Mouse (Mus musculus): ENCODE measurements at regions not wholly inside any gene's neighbourhood (a gene's known extent, or its start where the extent isn't known, plus 50 kb on each side); places are given as distances from the start of the nearest gene placed in this dataset.

DNA sequence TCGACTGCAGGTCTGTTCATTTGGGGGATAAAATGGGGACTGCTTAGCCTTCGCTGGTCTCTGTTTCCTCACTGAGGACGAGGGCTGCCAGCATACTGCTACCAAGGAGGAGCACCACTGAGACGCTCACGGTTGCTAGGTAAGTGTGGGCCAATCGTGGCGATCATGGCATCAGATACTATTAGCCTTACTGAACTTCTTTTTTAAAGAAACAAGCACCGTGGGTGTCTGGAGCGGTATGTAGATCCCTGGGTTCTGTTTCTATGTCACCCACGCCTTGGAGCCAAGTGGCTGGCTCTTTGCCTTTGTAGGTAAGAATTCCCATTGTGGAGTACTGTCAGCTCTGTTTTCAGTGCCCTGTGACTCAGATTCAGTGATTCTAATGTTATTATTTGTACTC is 172.1 kb upstream of the Arid2 start:
- no peak for ATAC-seq (ENCODE audit: poor library complexity, severe bottlenecking)

DNA sequence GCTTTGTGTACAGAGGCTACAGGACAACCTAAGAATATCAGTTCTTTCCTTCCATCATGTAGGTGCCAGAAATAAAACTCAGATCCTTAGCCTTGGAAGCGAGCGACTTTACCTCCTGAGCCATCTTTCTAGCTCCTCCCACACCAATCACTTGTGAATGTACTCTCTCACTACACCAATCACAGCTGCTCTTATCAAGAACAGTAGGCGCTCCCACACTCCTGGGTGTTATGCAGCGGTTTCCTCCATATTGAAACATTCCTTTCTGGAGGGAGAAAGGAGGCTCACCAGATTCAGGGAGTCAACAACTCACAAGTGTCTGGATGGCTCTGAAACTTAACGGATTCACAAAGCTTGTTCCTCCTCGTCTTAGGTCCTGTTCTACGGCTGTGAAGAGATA is 168.1 kb upstream of the Arid2 start:
- ATAC-seq (ENCODE audit: poor library complexity, severe bottlenecking), result no peak

DNA sequence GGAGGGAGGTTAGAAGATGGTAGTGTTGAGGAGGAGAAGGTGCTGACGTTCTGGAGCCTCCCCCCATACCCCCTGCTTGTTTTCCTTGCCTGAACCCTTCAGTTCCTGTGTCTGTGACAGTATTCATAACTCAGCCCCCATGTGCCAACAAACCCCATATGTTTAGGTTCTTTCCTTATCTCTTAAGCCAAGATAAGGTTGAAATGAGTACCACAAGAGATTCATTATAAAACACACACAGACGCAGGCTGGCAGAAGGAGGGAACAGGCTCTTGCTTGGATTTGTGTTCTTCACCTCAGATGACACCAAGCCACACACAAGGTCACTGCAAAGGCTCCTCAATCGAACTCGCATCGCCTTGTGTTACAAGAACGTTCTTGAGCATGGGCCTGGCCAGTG is 162.9 kb upstream of the Arid2 start:
- no peak for ATAC-seq (ENCODE audit: poor library complexity, severe bottlenecking)

DNA sequence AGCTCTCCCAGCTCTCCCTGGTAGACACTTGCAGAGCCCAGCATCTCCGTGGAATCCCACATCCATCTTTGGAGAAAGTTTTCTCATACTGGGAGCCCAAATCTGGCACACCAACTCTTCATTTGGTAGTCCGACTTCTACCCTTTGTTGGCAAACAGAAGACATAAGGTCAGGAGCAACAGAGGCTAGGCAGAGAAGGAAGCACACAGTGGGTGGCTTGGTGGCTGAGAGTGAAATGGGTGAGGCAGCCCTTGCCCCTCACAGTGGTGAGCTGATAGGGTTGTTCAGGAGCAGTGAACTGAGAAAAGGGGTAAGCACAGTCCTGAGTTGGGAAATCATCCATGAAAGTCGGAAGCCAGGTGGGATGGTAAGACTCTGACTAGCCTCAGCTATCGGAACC is 157.6 kb upstream of the Arid2 start:
- no peak for ATAC-seq (ENCODE audit: poor library complexity, severe bottlenecking)

DNA sequence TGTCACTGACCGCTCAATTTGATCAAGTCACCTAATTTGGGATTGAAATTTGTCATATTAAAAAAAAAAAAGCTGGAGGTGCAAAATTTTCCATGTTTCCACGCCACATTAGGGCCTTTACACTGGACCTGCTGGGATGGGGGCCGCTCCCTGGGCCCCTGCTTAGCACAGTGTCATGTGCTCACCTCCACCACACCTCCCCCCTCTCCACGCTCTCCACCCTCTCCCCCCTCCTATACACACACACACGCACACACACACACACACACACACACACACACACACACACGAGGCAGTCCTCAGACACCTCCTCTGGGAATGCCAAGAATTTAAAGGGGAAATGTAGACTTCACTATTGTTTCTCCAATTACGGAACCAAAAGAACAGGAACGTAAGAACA is 156.8 kb upstream of the Arid2 start:
- no peak for ATAC-seq (ENCODE audit: poor library complexity, severe bottlenecking)

DNA sequence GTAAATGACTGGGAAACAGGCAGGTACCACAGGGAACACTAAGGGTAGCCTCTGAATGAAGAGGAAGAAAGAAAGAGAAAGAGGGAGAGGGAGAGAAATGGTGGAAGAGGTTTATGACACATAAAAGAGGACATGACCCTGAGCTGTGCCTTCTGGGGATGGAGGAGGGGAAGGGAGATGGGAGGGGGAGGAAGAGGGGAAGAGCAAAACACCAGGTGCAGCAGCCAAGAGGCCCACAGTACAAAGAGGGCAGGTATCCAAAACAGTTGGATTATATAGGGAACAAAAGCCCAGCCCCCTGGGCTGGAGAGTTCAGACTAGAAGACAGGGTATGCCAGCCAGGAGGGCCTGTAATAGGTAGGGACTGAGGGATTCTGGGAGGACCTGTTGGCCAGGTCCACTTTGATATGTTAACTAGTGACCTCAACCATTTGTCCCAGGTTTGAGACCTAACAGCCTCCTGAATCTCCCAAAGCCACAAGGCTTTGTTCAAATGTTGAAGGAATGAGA is 155.7 kb upstream of the Arid2 start:
- ATAC-seq (ENCODE audit: poor library complexity, severe bottlenecking), result no peak

DNA sequence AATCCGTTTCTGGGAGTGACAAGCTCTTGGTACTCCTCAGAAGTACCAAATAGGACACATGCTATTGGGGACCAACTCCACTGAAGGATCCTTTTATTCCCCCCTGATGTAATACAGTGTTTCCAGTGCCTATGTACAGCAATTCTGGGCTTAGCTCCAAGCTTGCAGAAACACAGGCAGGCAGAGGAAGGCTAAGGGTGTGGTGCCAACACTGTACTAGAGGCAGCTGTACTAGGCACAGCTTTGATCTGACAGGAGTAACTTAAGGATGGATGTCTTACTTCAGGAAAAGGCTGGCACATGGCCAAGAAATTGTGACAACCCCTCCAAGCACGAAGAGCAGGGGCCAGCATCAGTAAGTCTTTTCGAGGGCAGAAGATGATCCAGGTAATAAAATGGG is 154.7 kb upstream of the Arid2 start:
- ATAC-seq (ENCODE audit: poor library complexity, severe bottlenecking), result no peak

DNA sequence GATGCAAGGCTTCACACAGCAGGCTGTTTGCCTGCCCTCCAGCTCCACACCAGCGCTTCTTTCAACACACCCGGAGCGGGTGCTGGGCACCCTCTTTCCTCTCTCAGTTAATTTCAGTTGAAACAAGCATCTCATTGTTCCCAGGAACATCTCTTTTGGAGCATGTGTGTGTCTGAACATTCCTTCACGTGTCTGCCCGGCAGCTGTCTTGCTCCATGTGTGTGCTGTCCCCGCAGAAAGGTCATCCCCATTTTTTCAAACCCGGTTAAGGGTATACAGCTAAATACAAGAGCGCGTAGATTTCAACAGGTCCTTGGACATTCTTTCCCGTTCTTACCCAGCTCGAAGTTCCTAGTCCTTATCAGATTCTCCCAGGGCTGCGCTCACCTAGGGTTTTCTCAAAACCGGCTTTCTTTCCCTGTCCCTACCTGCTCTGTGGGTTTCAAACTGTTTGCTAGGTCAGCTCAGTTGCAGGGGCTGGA is 152.0 kb upstream of the Arid2 start:
- ATAC-seq (ENCODE audit: poor library complexity, severe bottlenecking), result no peak

DNA sequence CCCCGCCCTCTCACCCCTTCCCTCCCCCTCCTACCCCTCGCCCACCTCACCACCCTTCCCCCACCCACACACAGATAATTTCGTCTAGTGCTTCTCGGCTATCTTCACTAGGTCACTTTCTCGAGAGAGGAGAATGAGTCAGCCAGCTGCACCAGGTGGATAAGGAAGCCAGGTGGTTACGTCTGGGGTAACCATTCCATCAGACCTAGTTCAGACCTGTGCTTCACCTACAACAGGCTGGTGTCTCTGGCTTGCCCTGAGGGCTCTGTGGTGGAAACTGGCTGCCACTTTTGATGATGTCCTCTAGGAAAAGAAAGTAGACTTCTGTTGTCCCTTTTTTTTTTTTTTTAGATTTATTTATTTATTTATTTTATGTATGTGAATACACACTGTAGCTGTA is 151.5 kb upstream of the Arid2 start:
- no peak for ATAC-seq (ENCODE audit: poor library complexity, severe bottlenecking)

DNA sequence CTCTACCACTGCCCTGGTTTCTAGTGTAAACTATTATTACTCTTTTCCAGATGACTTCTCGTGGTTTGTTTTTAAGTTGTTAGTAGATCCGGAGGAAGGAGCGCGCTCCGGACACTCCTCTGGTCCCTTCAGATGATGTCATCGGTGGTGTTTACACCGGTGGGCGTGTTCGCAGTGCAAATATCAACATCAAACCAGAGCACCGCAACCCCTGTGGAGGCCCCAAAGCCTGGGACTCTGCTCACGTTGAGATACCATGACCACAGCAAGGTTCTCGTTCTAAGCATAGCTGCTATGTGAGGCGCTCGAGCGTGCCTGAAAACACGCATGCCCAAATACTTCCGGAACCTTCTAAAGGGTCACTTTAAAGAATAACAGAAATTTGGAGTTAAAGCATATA is 149.8 kb upstream of the Arid2 start:
- ATAC-seq (ENCODE audit: poor library complexity, severe bottlenecking), result no peak

DNA sequence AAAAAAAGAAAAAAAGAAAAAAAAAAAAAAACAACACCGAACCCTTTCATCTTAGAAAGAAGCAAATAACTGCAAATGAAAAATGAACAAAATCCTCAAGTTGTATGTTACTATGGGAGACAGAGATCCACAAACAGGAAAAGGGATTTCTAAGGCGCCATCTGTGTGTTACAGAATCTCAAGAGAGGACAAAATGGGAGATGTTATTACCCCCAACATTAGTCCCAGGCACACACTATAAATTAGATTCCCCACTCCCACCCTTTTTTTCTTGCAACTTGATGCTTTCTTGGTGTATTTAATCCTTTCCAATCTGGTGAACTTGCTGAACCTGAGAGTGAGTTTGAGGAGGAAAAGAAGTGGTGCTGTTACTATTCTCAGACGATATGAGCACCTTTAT is 149.4 kb upstream of the Arid2 start:
- ATAC-seq (ENCODE audit: poor library complexity, severe bottlenecking), result no peak

DNA sequence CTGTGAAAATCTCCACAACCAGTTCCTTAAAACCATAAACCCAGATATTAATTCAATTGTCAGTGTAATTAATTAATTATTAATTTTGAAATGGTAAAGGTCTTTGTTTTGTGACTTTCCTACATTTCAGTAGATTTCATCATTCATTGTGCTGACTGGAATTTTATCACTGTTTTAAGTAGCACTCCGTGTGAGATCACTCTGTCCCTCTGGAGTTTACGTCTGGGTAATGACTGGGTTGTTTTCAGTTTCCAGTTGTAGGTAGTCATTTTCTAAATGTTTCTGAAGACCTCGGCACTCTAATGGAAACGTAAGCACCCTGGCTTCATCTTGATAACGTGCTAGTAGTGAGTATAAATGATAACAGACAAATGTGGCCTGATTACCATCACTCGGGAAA is 133.8 kb upstream of the Arid2 start:
- no peak for ATAC-seq (ENCODE audit: poor library complexity, severe bottlenecking)

DNA sequence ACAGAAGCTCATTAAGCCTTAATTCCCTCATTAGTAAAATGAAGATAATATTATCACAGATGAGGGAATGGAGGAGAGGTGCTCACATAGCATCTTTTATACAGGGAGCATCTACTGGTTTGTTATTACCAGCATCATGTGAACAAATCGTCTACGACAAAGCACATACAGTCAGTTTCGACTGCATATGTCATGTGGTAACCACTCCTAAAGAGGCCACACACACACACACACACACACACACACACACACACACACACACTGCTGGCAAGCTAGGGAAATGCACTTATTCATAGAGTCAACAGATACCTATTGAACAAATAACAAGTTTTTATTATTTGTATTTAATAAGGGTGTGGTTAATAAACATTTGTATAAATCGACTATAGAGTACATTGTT is 129.0 kb upstream of the Arid2 start:
- ATAC-seq (ENCODE audit: poor library complexity, severe bottlenecking), result no peak

DNA sequence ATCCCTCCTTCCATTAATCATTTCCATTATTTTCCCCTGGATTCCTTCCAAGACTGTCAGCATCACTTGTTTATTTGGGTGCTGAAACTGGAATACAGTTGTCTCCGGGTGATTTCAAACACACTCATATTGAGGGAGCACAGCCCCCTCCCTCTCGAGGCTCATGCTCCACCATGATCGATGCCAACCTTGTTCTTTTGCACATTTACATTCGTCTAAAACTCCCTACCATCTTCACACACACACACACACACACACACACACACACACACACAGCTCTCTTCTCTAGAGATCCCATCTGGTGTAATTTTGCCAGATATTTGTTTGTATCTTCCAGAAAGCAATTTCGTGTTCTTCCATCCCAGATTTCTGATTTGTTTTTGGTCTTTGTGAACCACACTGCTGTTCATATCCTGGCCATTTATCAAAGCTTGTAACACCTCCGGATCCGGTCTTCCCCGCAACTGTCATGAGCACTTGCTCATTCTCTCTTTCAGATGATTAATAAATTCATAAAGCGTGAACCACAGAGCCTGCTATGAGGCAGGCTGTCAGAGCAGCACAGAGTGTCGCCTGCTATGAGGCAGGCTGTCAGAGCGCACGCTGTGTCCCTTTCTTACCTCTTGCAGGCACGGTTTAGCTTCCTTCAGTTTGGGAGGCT is 122.4 kb upstream of the Arid2 start:
- ATAC-seq (ENCODE audit: poor library complexity, severe bottlenecking), result no peak

DNA sequence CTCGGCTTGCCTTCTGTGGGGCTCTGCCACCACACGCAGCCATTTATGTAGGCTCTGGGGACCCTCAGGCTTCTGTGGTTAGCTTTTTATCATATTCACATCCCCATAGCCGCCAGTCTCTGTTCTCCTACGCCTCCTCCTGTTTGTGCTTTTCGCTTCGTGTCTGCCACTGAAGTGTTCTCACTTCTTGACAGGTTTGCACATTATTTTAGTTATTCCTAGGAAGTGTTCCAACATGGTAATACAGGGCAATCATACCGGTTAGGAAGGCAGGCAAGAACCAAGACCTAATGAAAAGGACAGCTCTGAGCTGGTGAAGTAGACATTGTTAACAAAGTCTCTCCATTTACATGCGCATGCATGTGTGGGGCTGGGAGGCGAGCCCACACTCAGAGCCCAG is 120.1 kb upstream of the Arid2 start:
- no peak for ATAC-seq (ENCODE audit: poor library complexity, severe bottlenecking)

DNA sequence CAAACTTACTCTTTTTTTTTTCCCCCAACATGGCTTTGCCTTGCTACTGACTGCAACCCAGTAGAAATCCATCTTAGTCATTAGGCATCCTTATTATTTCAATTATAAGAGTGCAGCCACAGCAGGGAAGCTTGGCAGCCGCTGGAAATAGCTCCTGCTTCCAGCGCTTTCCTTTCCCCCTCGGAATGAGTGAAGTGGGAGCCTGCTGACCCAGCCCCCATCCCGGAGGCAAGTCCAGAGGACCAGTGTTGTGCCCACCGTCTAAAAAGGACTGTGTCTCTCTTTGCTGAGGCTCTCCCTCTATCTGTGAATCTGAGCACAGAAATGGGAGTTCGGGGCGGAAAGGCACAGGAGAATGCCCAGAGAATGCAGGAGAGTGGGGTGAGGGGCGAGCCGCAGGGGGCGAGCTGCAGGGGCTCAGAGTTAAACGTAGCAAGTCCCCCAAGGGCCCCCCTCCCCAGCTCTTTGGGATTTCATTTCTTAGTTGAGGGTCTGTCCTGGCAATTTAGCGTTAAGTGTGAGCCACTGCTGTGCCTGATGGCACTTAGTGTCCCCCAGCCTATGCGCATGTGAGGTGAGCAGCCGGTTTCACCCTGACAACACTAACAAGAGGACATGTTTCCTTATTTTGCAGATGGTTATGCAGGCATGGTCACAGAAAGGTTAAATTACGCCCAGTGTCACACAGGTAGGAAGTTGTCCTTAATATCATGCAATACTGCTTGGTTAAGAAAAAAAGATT is 117.4 kb upstream of the Arid2 start:
- no peak for ATAC-seq (ENCODE audit: poor library complexity, severe bottlenecking)

DNA sequence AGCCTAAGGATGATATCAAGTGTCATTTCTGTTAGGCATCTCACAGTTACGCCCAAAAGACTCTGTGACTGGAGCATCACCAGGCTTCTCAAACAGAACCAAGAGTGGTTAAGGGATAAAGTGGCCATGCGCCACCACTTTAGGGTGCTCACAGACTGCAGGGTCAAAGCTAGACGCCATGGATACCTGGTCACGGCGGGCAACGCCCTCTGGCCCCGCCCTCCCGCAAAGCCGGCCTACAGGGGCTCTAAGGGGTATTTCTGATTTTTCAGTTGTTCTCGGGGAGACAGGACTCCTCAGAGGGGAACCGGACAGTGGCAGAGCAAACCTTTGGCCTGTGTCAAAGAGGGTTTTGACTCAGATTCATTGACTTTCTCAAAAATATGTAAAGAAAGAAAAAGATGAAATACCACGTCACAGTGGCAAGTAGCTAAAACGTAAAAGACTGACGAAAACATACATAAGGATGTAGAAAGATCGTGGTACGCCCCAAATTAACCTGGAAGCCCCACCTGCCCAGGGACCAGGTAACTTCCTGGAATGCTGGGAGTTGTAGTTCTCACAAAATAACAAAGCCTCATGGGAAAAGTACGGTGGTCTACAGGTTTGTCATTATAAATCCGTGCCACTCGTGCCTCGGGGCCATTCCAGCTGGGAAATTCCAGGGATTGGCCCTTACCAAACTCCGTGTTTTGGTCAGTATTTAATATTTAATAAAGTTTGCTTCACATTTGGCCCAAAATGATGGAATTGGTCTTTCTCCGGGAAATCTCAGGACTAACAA is 116.1 kb upstream of the Arid2 start:
- no peak for ATAC-seq (ENCODE audit: poor library complexity, severe bottlenecking)

DNA sequence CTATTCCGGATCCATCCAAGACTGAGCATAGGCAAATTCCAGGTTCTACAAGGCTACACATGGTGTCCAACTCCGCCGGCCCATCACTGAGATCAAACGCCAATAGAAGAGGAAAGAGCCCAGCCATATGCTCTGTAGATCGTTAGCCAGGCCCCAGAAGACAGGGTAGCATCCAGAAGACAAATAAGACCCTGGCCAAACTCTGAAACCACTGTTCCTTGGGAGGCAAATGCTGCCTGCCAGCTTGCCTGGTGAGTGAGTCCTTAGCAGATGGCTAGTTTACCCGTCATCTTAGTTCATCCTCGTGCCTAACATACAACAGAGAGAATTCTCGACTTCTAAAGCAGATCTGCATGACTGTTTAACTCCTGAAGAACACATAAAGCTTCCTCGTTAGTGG is 109.4 kb upstream of the Arid2 start:
- ATAC-seq (ENCODE audit: poor library complexity, severe bottlenecking), result no peak

DNA sequence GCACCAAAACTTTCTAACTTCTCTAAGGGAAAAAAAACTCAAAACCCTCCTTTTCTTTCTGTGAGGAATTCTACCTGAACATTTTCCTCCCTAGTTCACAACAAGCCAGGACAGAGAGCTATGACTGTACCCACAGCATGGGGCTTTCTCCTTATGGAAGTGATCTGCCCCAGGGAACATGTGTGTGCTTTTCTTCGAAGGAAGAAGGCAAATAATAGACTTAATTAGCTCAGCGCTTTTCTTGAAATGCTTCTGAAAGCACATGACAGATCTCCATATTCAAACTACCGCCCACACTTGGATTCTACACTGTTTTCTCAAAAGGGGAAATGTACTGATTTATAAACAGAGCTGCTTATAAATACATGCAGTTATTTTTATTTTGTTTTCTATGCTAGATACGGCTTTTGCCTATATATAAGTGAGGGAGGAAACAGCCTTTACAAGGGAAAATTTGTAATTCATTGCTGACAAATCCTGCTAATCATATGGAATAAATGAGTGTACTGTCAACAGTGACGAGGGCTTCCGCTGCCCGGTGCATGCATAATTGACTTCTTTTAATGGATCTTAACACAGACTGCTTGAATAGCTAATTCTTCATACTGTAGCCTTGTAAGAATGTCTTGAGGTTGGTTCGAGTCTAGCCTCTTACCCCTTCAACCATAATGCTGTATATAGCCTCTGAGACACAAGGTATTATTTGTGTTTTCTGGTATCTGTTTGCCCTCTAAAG is 108.8 kb upstream of the Arid2 start:
- no peak for ATAC-seq (ENCODE audit: poor library complexity, severe bottlenecking)

DNA sequence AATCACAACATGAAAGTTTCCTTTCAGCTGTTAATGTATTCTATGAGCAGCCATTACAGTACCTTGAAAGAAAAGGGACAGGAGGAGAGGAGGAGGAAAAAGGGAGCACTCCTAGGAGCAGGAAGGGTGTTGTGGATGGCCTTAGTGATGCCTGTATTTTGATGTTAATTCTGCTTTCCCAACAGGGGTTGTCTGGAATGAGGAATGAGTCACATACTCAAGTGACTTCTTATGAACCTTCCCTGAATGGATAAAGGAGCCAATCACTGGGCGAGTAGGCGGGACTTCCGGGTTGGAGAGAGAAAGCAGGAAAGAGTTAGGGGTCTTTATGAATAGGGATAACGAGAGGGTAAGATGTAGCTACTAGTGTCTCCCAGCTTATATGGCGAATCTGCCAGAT is 107.8 kb upstream of the Arid2 start:
- no peak for ATAC-seq (ENCODE audit: poor library complexity, severe bottlenecking)

DNA sequence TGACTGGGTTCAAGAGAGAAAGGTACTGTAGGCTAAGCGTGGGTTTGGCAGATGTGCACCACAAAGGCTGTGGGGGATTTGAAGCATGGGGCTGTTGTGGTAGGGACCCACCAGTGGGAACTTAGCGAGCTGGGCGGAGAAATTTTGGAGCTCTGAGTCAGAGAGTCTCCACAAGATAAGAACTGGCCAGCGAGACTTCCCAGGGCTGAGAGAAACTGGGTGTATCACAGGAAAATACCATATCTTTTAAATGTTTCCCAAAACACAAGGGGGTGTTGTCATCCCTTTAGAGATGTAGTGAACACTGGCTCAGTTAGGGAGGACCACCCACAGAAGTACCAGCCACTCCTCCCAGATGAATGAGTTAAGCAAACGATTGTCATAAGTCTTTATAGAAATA is 107.3 kb upstream of the Arid2 start:
- no peak for ATAC-seq (ENCODE audit: poor library complexity, severe bottlenecking)
